In the genomic region with DNA sequence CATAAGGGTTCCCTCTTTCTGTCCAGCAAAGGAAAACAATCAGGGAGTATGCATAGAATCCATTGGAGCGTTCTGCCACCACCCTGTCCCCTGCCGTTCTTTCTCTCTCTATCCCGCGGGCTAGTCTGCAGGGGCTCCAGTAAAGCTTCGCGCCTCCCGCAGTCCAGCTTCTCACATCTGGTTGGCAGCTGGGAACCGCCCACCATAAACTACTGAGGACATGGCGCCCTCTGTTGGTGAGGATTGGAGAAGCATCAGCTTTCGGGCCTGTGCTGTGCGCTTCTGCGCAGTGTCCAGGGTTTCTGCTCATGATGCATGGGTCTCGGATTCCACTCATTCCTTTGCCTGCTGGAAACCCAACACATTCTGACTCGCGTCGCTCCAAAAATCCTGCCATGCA, we compare ENCODE assay signal across 8 mouse cellular contexts. TPM values are rescaled to one million over a fixed set of nuclear protein-coding genes. Genes with fewer than 3 reads are reported as not detected.
DNase-seq lines count a peak whose midpoint lies in the region; ATAC-seq lines count a peak whose summit lies in the region.

No protein-coding gene starts in this region.

- DNase-seq in T-cell, adult 2 months (ENCODE audit: low spot score) = peak; percentile 84
- DNase-seq in cerebellum, postnatal 4 days (ENCODE audit: low spot score in 2 of 2) = peak; percentile 89 to 94
- peak; percentile 79 to 83 for DNase-seq in gastrocnemius, adult 8-10 months (ENCODE audit: low spot score in 2 of 2)
- DNase-seq in hindlimb bud, embryonic 11.5 days (ENCODE audit: extremely low spot score, low read depth, low spot score) = peak; percentile 97
- DNase-seq in left cerebral cortex, adult 8-10 months (ENCODE audit: low spot score in 2 of 2) = peak; percentile 84 to 94
- peak; percentile 91 for DNase-seq in right cerebral cortex, postnatal 14 days
- DNase-seq in urinary bladder, postnatal 25 days (ENCODE audit: low spot score) = peak; percentile 92

- ATAC-seq in megakaryocyte-erythroid progenitor cell, adult 5-6 weeks (replicated peaks; ENCODE audit: low FRiP score, low TSS enrichment, poor library complexity, severe bottlenecking) = peak; percentile 80

RNA-seq across cellular contexts. Expression of a gene that starts 16.8 kb away (rescaled TPM):
- under 1 TPM in 1 of 4 experiments, not detected in 3; 0.16 TPM for total RNA-seq in gastrocnemius, adult 8-10 months (2022)
- total RNA-seq in left cerebral cortex, adult 8-10 months (2022) = 10 to 100 TPM; 11.0 to 11.8 (median 11.2) TPM
- total RNA-seq in megakaryocyte-erythroid progenitor cell, adult 5-6 weeks (2014; fragmentation: Nextera tagmentation) = not detected in 2 replicates
- total RNA-seq in megakaryocyte-erythroid progenitor cell, adult 5-6 weeks (2017) = not detected in 2 replicates

RNA-seq across cellular contexts. Expression of a gene that starts 36.4 kb away (rescaled TPM):
- under 1 TPM in 3 of 4 experiments, not detected in 1; 0.27 to 0.72 (median 0.48) TPM for total RNA-seq in gastrocnemius, adult 8-10 months (2022)
- 1 to 10 TPM; 2.4 to 3.7 (median 2.5) TPM for total RNA-seq in left cerebral cortex, adult 8-10 months (2022)
- not detected in 2 replicates for total RNA-seq in megakaryocyte-erythroid progenitor cell, adult 5-6 weeks (2014; fragmentation: Nextera tagmentation)
- total RNA-seq in megakaryocyte-erythroid progenitor cell, adult 5-6 weeks (2017) = not detected in 2 replicates

RNA-seq across cellular contexts. Expression of a gene that starts 46.7 kb away (rescaled TPM):
- total RNA-seq in gastrocnemius, adult 8-10 months (2022) = not detected
- 100 to 1,000 TPM; 264 to 303 (median 291) TPM for total RNA-seq in left cerebral cortex, adult 8-10 months (2022)
- total RNA-seq in megakaryocyte-erythroid progenitor cell, adult 5-6 weeks (2014; fragmentation: Nextera tagmentation) = not detected in 2 replicates
- total RNA-seq in megakaryocyte-erythroid progenitor cell, adult 5-6 weeks (2017) = not detected in 2 replicates

RNA-seq across cellular contexts. Expression of a gene that starts 59.1 kb away (rescaled TPM):
- 100 to 1,000 TPM in 3 of 4 experiments, 10 to 100 TPM in 1; 76.0 to 167 (median 125) TPM for total RNA-seq in gastrocnemius, adult 8-10 months (2022)
- total RNA-seq in left cerebral cortex, adult 8-10 months (2022) = under 1 TPM; 0.13 to 0.64 (median 0.48) TPM
- not detected in 2 replicates for total RNA-seq in megakaryocyte-erythroid progenitor cell, adult 5-6 weeks (2014; fragmentation: Nextera tagmentation)
- total RNA-seq in megakaryocyte-erythroid progenitor cell, adult 5-6 weeks (2017) = not detected in 2 replicates

Comparison
In these comparisons a context has a peak if more than half of its experiments do, and no peak if none do; other contexts are left out.
1. Peak in every context shown above with its lines: DNase-seq and ATAC-seq.
2. RNA of a gene that starts 16.8 kb away (total RNA-seq): 11.0 to 11.8 TPM in left cerebral cortex, adult 8-10 months; 0.16 TPM in gastrocnemius, adult 8-10 months and not detected in megakaryocyte-erythroid progenitor cell, adult 5-6 weeks; every median in the first group is over 10 times any median in the second.
3. RNA of a gene that starts 46.7 kb away (total RNA-seq): 264 to 303 TPM in left cerebral cortex, adult 8-10 months; not detected in gastrocnemius, adult 8-10 months and not detected in megakaryocyte-erythroid progenitor cell, adult 5-6 weeks; every median in the first group is over 100 times any median in the second.